Mouse (Mus musculus) liver, embryonic 15.5 days (tissue): ENCODE results near the gene Scgb1c1. TPM values are rescaled to one million over a fixed set of nuclear protein-coding genes. Genes with fewer than 3 reads are reported as not detected.

Source experiments
- ATAC-seq: fragments of 200-750 bp; cut with Nextera tagmentation; 2 replicates; pipeline ENCODE4 v1.8.0; 2017; ENCODE audit warnings: moderate number of reproducible peaks, mild to moderate bottlenecking, moderate library complexity; ENCODE audit not compliant: insufficient read depth
- H3K27ac ChIP-seq: fragments of 300-500 bp; sonication (generic); replicated peaks from 2 replicates; pipeline ENCODE4 v1.5.1; 2015; ENCODE audit warnings: mild to moderate bottlenecking, inconsistent platforms
- H3K27me3 ChIP-seq: fragments of 300-500 bp; sonication (generic); 2 replicates; pipeline ENCODE4 v1.6.1; 2015; ENCODE audit warnings: mild to moderate bottlenecking, inconsistent platforms
- H3K36me3 ChIP-seq: fragments of 300-500 bp; sonication (generic); replicated peaks from 2 replicates; pipeline ENCODE4 v1.6.1; 2015; ENCODE audit warnings: moderate library complexity, mild to moderate bottlenecking, inconsistent platforms
- H3K4me1 ChIP-seq: fragments of 300-500 bp; sonication (generic); replicated peaks from 2 replicates; pipeline ENCODE4 v1.6.1; 2015; ENCODE audit warnings: inconsistent platforms
- H3K4me2 ChIP-seq: fragments of 300-500 bp; sonication (generic); 2 replicates; pipeline ENCODE4 v1.6.1; 2015; ENCODE audit warnings: moderate library complexity, mild to moderate bottlenecking, inconsistent platforms
- H3K4me3 ChIP-seq: fragments of 300-500 bp; sonication (generic); replicated peaks from 2 replicates; pipeline ENCODE4 v1.5.1; 2015; ENCODE audit warnings: mild to moderate bottlenecking, inconsistent platforms
- H3K9ac ChIP-seq: fragments of 300-500 bp; sonication (generic); 2 replicates; pipeline ENCODE4 v1.6.1; 2015; ENCODE audit warnings: moderate library complexity, mild to moderate bottlenecking, inconsistent platforms
- H3K9me3 ChIP-seq: fragments of 300-500 bp; sonication (generic); replicated peaks from 2 replicates; pipeline ENCODE4 v1.6.1; 2016; ENCODE audit warnings: inconsistent platforms
- WGBS: fragments of 180-500 bp; shearing (Covaris S2); methylation state at CpG from one replicate; pipeline ENCODE4 v1.1.7; 2015; ENCODE audit warnings: mixed read lengths; ENCODE audit not compliant: insufficient replicate concordance; 5-methylcytosine and 5-hydroxymethylcytosine counted together
- polyA plus RNA-seq: library from polyadenylated mRNA; unstranded; fragments of >200 nt; fragmentation: Nextera tagmentation; extraction: Ambion mirVana; gene quantifications from 2 replicates; pipeline ENCODE4 v1.2.1, GENCODE M21; 2015

Scgb1c1 gene
- polyA plus RNA-seq, 1 experiment from 2014 or later, result not detected

GRCm38 (mm10) chr7:140857550-140858505 is 12.5 kb downstream of the Scgb1c1 start, which contains the start of gene Bet1l:
Gene Bet1l (minus strand): TSS chr7:140857577.
- H3K36me3 ChIP-seq, result peaks cover 68% of the 10 kb centered on the region
- H3K9ac ChIP-seq, result peak within 1 kb of the TSS; percentile 90
- peak within 1 kb of the TSS; percentile 99 for H3K27ac ChIP-seq
- ATAC-seq, result peak; percentile 11
- H3K4me2 ChIP-seq, result peak within 1 kb of the TSS; percentile 97
- no peaks in the 10 kb centered on the region for H3K27me3 ChIP-seq
- H3K4me1 ChIP-seq, result peaks cover 56% of the 10 kb centered on the region
- no peaks in the 10 kb centered on the region for H3K9me3 ChIP-seq
- WGBS, result 26% methylated on average over 40 of the region's 40 CpGs
- H3K4me3 ChIP-seq, result peak within 1 kb of the TSS; percentile 90

GRCm38 (mm10) chr7:140858746-140859145 is 13.4 kb downstream of the Scgb1c1 start:
- Histone ChIP-seq H3K27ac (no peak overlapping the region), H3K4me2 (peak overlapping the region; percentile 97), H3K27me3 (no peaks in the 10 kb centered on the region), H3K9ac (peak overlapping the region; percentile 90; the same call in 1 of the 2 replicates), H3K9me3 (no peaks in the 10 kb centered on the region), H3K36me3 (peaks cover 68% of the 10 kb centered on the region), H3K4me3 (peak overlapping the region; percentile 90), H3K4me1 (peaks cover 47% of the 10 kb centered on the region)
- 84% methylated on average over 8 of the region's 8 CpGs for WGBS
- no peak for ATAC-seq

GRCm38 (mm10) chr7:140859997-140860396 is 14.7 kb downstream of the Scgb1c1 start:
- Histone ChIP-seq H3K4me3 (no peak overlapping the region), H3K27me3 (no peaks in the 10 kb centered on the region), H3K4me1 (peaks cover 36% of the 10 kb centered on the region), H3K9me3 (no peaks in the 10 kb centered on the region), H3K27ac (no peak overlapping the region), H3K36me3 (peaks cover 69% of the 10 kb centered on the region), H3K4me2 (no peak overlapping the region), H3K9ac (no peak overlapping the region)
- 68% methylated on average over 6 of the region's 6 CpGs for WGBS
- ATAC-seq, result no peak

- Histone ChIP-seq H3K4me2 (no peak overlapping the region), H3K36me3 (peaks cover 76% of the 10 kb centered on the region), H3K27me3 (no peaks in the 10 kb centered on the region), H3K27ac (no peak overlapping the region), H3K4me1 (peaks cover 28% of the 10 kb centered on the region), H3K4me3 (no peak overlapping the region), H3K9me3 (no peaks in the 10 kb centered on the region), H3K9ac (no peak overlapping the region)
- WGBS, result 84% methylated on average over 5 of the region's 5 CpGs
- no peak for ATAC-seq
Observed at GRCm38 (mm10) chr7:140860728-140861127, 15.4 kb downstream of the Scgb1c1 start.

GRCm38 (mm10) chr7:140864761-140865160 is 19.4 kb downstream of the Scgb1c1 start:
- H3K27me3 ChIP-seq, result no peaks in the 10 kb centered on the region
- H3K4me1 ChIP-seq, result no peaks in the 10 kb centered on the region
- no peak overlapping the region for H3K4me3 ChIP-seq
- no peak overlapping the region for H3K4me2 ChIP-seq
- H3K9me3 ChIP-seq, result no peaks in the 10 kb centered on the region
- WGBS, result 70% methylated on average over 12 of the region's 12 CpGs
- peaks cover 87% of the 10 kb centered on the region for H3K36me3 ChIP-seq
- ATAC-seq, result no peak
- H3K9ac ChIP-seq, result no peak overlapping the region
- H3K27ac ChIP-seq, result no peak overlapping the region

DNA sequence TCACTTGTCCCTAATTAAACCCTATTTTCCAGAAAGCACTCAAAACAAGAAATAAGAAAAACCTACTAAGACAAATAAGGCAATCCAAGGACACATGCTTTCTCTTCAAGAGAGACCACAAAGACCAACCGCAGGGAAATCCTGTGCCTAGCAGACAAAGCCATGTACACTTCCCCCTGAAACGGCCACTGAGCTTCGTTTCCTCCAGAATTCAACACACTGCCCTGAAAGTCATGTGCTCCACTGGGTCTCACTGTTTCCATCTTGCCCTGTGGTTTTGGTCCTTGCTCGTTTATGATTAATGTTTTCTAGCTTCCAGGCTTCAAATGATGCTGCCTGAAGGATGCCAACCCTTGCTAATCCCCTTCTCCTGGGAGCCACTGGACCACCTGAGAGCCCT is 28.9 kb downstream of the Scgb1c1 start:
- Histone ChIP-seq H3K4me3 (no peak overlapping the region), H3K27ac (no peak overlapping the region), H3K9me3 (no peaks in the 10 kb centered on the region), H3K27me3 (no peaks in the 10 kb centered on the region), H3K9ac (no peak overlapping the region), H3K36me3 (peaks cover 61% of the 10 kb centered on the region), H3K4me1 (peaks cover 8% of the 10 kb centered on the region), H3K4me2 (no peak overlapping the region)
- ATAC-seq, result no peak
- WGBS, result 15% methylated on average over 4 of the region's 4 CpGs

GRCm38 (mm10) chr7:140877364-140877763 is 32.0 kb downstream of the Scgb1c1 start:
- Histone ChIP-seq H3K4me1 (peaks cover 28% of the 10 kb centered on the region), H3K4me3 (no peak overlapping the region)
- 58% methylated on average over 6 of the region's 6 CpGs for WGBS

GRCm38 (mm10) chr7:140879355-140879754 is 34.0 kb downstream of the Scgb1c1 start:
- 26% methylated on average over 7 of the region's 7 CpGs for WGBS
- H3K9ac ChIP-seq, result no peak overlapping the region
- no peaks in the 10 kb centered on the region for H3K27me3 ChIP-seq
- 0 out of 2 replicates have a peak overlapping the region, but pooled peaks have one; percentile 4 for H3K27ac ChIP-seq
- peaks cover 36% of the 10 kb centered on the region for H3K36me3 ChIP-seq
- peak overlapping the region; percentile 7; the same call in 1 of the 2 replicates for H3K4me3 ChIP-seq
- peaks cover 42% of the 10 kb centered on the region for H3K4me1 ChIP-seq
- no peak for ATAC-seq
- no peaks in the 10 kb centered on the region for H3K9me3 ChIP-seq
- peak overlapping the region; percentile 94 for H3K4me2 ChIP-seq

More at GRCm38 (mm10) chr7:140877364-140877763, 32.0 kb downstream of the Scgb1c1 start:
- H3K9ac ChIP-seq, result no peak overlapping the region
- no peak overlapping the region for H3K27ac ChIP-seq
- H3K36me3 ChIP-seq, result peaks cover 40% of the 10 kb centered on the region
- no peaks in the 10 kb centered on the region for H3K27me3 ChIP-seq
- H3K4me2 ChIP-seq, result no peak overlapping the region
- no peaks in the 10 kb centered on the region for H3K9me3 ChIP-seq
- ATAC-seq, result no peak

DNA sequence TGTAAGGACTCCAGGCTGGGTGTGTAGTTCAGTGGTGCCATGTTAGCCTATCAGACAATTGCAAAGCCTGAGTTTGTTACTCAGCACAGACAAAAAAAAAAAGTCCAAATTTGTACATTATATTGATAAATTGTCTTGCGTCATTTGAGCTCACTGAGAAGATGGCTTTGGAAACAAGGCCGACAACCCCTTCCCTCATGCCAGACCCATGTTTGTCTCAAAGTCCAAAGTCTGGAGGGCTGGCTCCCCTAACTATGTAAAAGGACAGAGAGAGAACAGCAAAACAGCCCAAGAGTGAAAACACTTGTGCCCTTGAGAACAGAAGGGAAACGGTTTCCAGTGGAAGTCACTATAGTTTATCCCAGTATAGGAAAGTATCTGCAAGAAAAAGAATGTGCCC is 35.1 kb downstream of the Scgb1c1 start:
- H3K4me1 ChIP-seq, result peaks cover 42% of the 10 kb centered on the region
- peak overlapping the region; percentile 94 for H3K4me2 ChIP-seq
- H3K9me3 ChIP-seq, result no peaks in the 10 kb centered on the region
- H3K9ac ChIP-seq, result peak overlapping the region; percentile 84; the same call in 1 of the 2 replicates
- peaks cover 34% of the 10 kb centered on the region for H3K36me3 ChIP-seq
- 49% methylated on average over 3 of the region's 3 CpGs for WGBS
- H3K27me3 ChIP-seq, result no peaks in the 10 kb centered on the region
- H3K4me3 ChIP-seq, result peak overlapping the region; percentile 76
- ATAC-seq, result no peak
- H3K27ac ChIP-seq, result peak overlapping the region; percentile 90

- H3K4me3 ChIP-seq, result peak overlapping the region; percentile 76
- no peaks in the 10 kb centered on the region for H3K9me3 ChIP-seq
- peak overlapping the region; percentile 84 for H3K9ac ChIP-seq
- peaks cover 33% of the 10 kb centered on the region for H3K36me3 ChIP-seq
- 2% methylated on average over 8 of the region's 8 CpGs for WGBS
- no peaks in the 10 kb centered on the region for H3K27me3 ChIP-seq
- peak overlapping the region; percentile 90 for H3K27ac ChIP-seq
- H3K4me1 ChIP-seq, result peaks cover 42% of the 10 kb centered on the region
- peak overlapping the region; percentile 94 for H3K4me2 ChIP-seq
- ATAC-seq, result no peak
Observed at GRCm38 (mm10) chr7:140880865-140881515, 35.6 kb downstream of the Scgb1c1 start.
